Mouse (Mus musculus) urinary bladder, postnatal 36 days (tissue): ENCODE measurements at regions not wholly inside any gene's neighbourhood (a gene's known extent, or its start where the extent isn't known, plus 50 kb on each side); places are given as distances from the start of the nearest gene placed in this dataset.
A peak's percentile ranks its signal among the peaks of the same experiment; 100 is the strongest.

ENCODE experiments used
- DNase-seq, 2 experiments: peaks; one replicate each; pipeline ENCODE4 v3.0.0; 2022; ENCODE audit warnings: low spot score in 2 of 2, mixed read lengths in 1 of 2

DNA sequence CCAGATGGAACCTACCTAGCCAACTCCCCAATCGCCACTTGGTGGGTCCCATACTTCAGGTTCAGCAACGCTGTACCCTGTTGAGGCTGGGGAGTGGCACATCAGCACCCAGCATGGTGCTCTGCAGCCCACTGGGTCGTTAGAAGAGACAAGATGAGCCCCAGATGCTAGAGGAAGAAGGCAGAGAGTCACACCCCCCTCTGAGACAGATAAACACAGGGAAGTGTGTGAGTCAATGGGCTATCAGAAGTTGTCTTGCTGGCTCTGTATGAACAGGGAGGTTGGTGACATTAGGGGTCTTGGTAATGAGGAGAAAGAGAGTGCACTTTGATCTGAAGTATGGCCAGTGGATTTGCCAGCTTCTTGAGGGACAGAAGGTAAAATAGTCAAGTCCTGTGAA is 101.7 kb upstream of the Mki67 start:
- DNase-seq: no peak

DNA sequence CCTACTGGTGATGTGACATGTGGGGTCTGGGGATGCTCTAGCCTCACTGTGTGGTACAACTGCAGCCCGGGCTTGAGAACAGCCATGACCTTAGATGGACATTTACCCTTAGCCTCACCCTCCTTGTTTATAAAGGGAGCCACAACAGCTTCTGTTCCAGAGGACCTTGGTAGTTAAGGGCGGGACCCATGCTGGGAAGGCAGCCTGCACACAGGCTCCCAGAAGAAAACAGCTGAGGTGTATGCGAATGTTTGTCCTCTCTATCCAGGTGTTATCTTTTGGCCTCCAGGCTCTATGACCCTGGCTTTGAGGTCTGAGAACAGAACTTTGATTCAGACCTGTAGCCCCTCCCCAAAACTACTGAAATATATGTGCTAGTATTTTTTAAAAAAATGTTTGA is 102.1 kb upstream of the Mki67 start:
- DNase-seq: no peak

GRCm38 (mm10) chr7:135823884-135824750 is 108.0 kb upstream of the Mki67 start:
- DNase-seq: no peak

DNA sequence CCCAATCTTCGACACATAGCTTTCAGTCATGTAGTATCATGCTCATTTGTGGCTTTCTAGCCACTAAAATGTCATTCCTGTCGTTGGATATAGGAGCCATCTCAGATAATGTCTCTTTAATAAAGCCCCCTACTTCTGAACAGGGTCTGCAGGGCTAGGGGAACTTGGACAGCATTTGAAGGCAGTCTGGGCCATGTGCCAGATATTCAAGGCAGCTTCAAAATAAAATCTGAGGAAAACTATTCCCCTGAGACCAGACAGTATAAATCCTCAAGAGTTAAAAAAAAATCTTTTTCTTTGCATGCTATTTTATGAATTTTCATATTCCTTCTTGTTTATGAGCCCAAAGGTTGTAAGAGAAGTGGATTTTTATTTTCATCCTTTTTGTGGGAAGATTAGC is 113.1 kb upstream of the Mki67 start:
- DNase-seq: no peak

DNA sequence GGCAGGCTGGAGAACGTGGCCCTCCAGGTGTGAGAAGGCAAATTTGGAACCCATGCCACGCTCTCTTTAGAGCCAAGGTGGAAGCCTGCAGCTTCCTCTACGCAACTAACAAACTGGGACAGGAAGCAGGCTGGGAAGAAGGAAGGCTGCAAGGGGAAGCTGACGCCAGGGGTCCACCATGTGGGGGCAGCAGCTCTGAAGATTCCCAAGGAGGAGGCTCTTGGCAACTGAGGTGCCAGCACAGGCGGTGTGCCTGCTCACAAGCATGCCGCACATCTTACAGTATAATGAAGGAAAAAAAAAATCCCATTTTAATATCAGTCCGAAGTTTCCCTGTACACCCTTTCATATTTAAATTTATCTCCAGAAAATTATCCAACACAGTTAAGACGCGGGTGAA is 117.3 kb upstream of the Mki67 start:
- no peak for DNase-seq

DNA sequence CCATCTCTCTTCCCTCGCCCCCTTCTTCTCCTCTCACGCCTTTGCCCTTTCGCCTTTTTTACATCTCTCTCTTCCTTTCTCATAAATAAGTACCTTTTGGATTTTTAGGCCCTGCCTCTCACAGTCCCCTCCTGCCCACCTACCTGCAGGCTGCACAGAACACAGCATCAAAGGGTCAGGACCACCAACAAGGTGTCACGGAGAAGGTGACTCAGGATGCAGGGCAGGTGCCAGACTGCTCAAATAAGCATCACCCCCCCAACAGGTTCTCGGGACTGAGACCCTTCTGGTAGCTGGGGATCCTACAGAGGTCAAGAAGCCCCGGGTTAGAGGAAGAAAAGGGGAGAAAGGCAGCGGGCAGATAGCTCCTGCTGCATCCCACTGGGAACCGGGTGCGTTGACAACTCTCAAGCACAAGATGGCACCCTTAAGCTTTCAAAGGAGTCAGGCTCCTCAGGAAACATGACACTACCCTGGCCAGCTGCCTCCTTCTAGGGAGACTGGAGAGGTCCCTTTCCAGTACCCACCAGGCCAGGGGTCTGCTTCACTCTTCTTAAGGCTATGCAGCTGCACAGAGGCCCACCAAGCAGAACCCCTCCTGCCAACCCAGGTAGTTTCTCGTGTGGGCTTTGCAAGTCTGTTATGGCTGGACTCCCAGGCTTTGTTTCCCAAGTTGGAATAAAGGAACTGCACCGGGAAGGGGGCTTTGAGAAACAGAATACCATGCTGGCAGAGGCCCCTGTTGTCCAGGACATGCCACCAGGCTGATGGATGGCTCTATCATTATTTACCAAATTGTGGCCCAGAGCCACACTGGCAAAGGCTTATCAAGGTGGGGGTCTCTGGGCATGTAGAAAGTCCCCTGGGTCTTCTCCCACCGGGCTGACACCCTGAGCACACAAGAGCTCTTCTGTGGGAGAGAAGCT is 120.9 kb upstream of the Mki67 start:
- peak; percentile 45 to 69 for DNase-seq

GRCm38 (mm10) chr7:135844018-135844417 is 127.9 kb upstream of the Mki67 start:
- no peak for DNase-seq

DNA sequence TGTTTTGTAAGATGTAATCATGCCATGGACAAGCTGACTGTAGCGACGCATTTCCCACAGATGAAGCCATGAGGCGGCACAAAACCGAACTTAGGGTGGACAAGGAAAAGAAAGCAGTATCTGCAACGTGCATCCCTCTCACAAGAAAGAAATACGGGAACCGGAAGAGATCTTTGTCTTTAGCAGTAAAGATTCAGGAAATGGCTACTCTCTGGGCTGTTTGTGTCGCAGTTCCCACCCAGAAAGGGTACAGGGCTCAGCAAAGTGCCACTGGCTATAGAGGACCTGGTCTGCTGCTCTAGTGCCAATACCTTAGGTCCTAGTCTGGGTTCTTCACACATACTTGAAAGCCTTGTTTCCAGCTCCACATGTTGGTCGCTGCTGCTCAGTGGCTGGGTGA is 131.1 kb upstream of the Mki67 start:
- DNase-seq: no peak

GRCm38 (mm10) chr7:135848170-135848569 is 132.0 kb upstream of the Mki67 start:
- no peak for DNase-seq

DNA sequence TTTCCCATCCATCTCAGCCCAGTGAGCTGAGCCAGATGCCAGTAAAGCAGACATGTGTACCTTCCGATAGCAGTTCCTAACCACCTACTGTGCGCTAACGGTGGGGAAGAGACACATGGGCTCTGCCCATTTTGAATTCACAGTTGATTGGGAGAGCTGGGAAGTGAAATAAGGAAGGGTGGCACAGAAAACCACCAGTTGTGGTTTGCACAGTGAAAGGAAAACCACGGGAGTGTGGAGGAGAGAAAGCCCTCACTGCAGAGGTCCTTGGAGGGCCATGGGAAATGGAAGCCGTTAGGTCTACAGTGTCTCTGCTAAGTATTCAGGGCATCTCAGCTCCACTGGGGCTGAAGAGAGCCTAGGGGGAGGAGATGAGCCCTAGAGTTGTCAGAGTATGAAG is 132.7 kb upstream of the Mki67 start:
- no peak for DNase-seq

DNA sequence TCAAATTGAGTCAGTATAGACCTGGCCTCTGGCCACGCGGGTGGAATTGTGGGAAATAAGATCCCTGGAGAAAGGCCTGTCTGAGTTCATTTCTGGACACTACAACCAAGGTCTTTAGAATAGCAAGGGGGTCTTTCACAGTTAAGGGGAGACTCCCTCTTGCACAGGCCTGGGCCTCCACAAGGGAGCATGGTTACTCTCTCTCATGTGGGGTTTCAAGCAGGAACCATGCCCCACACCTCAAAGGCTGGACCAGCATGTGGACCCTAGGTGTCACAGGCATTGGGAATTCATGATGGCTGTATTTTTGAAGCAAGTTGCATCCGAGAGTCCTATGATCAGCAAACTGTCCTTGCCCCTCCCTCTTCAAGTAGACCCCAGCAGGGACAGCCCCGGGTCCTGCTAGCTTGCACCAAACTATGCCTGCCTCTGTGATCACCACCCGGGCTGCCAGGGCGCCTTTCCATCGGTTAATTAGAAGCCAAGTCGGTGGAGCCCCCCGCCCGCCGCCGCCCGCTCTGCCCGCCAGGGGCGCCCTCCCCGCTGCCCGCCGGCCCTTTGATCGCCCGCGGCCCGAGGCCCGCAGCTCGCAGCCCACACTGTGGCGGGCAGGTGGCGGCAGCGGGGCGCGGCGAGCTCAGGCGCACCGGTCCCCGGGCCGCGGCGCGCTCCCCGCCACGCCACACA is 137.1 kb upstream of the Mki67 start:
- no peak for DNase-seq

GRCm38 (mm10) chr7:135853814-135854324 is 137.7 kb upstream of the Mki67 start:
- no peak for DNase-seq

GRCm38 (mm10) chr7:135860288-135860687 is 144.1 kb upstream of the Mki67 start:
- no peak for DNase-seq

- DNase-seq: no peak
Measured at GRCm38 (mm10) chr7:135860741-135861408, 144.7 kb upstream of the Mki67 start.

- no peak for DNase-seq
Measured at GRCm38 (mm10) chr7:135861409-135861805, 145.2 kb upstream of the Mki67 start.

DNA sequence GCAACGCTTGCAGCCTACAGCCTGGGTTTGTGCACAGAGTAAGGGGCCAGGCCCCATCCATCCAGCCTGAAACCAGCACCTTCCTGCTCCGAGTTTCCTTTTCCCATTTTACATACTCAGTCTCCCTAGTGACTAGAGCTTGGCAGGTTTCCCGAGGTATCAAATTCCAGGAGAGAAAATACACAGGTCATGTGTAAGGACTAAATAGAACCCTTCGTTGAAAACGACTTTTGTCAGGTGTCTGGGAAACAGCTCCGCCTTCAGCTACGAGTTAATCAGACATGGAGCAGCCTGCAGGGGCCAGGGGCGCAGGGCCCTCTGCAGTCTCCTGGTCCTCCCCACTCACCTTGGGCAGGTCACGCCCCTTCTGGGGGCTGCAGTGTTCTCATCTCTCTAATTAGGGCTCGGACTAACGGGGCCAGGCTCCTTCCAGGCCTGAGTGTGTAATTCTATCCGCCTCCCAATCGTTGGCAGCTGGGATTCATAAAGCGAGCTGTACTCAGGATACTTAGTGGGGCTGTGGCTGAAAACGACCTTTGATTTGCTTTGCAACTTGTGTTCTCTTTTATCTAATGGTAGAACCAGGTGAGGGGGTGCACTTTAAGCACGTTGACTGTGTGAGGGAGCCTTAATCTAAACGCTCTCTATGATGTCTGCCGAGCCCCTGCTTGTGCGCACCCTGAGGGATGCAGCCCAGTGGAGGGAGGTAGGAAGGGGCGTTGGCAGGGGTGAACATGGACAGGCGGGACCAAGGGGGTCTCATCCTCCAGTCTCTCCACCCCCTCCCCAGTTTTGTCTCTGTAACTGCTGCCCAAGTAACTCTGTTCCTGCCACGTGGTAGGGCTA is 147.6 kb upstream of the Mki67 start:
- no peak for DNase-seq

DNA sequence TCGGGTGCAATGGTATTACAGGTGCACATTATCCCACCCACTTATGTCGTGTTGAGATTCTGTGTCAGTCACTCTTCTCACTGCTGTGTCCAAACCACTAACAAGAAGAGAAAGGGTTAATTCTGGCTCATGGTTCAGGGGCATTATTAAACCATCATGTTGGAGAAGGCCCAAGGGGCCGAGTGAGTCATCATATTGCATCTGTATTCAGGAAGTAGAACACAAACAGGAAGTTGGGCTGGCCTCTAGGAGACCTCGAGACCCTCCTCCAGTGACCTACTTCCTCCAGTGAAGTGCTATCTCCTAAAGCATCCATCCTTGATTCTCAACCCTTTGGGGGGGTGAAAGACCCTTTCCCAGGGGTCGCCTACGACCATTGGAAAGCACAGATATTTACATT is 154.8 kb upstream of the Mki67 start:
- DNase-seq: no peak

GRCm38 (mm10) chr7:135877091-135877874 is 161.1 kb upstream of the Mki67 start:
- no peak for DNase-seq

GRCm38 (mm10) chr7:135878750-135879149 is 162.6 kb upstream of the Mki67 start:
- no peak for DNase-seq

DNA sequence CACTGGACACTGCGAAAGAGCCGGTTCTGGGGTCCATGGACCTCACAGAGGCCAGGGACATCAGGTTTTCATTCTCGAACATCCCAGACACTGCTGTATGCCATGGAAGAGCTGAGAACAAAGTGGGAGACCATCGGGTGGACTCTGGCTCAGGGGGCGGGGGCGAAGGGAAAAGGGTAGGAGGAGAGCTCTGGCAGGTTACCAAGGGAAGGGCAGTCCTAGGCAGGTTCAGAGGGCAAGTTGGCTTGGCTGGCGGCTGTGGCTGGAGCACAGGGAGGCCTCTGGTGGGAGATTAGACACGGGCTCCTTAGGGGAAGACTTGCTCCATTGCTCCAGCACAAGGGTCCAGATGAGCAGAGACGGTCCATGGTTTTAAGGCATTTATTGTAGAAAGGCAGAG is 164.3 kb upstream of the Mki67 start:
- DNase-seq: no peak
